Mouse (Mus musculus): Measurements from ENCODE around the gene Umodl1. TPM values are rescaled to one million over a fixed set of nuclear protein-coding genes. Genes with fewer than 3 reads are reported as not detected.

Gene Umodl1
- polyA plus RNA-seq, 1 experiment from 2014 or later: not detected

DNA sequence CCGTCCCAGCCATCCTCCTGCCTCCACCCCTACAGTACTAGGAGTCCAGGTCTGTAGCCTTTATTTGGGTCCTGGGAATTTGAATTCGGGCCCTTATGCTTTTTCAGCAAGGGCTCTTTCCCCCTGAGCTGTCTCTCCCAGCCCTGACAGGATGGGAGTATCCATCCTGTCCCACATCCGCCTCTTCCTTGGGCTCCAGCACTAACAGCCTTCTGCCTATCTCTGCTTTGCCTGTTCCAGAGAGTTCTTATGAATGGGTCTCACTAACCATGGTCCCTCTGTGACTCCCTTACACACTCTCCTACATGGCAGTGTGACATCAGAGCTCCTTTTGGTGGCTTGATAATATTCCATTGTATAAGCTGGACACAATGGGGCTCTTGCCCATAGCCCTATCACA is 52.9 kb downstream of the Umodl1 start:
- Histone ChIP-seq H3K36me3 (ENCODE audit: control insufficient read depth, insufficient read depth, low read length) (no peaks in the 10 kb centered on the region), H3K9ac (ENCODE audit: low read length) (no peak overlapping the region), H3K4me2 (ENCODE audit: low read length) (no peak overlapping the region), H3K9me3 (ENCODE audit: control insufficient read depth, low read length) (no peaks in the 10 kb centered on the region), H3K27ac (ENCODE audit: low read depth) (no peak overlapping the region), H3K4me1 (replicated peaks; ENCODE audit: control insufficient read depth, insufficient read depth, low read length) (no peaks in the 10 kb centered on the region), H3K4me3 (ENCODE audit: low read depth, low read length) (no peak overlapping the region), H3K27me3 (replicated peaks; ENCODE audit: control insufficient read depth, insufficient read depth, low read length) (no peaks in the 10 kb centered on the region)
- 75% methylated on average over 3 of the region's 3 CpGs for WGBS
- ATAC-seq (replicated peaks; ENCODE audit: low FRiP score, low TSS enrichment, low read depth): no peak
- no peak for DNase-seq (ENCODE audit: low spot score)

GRCm38 (mm10) chr17:31008416-31008815 is 54.0 kb downstream of the Umodl1 start:
- Histone ChIP-seq H3K36me3 (ENCODE audit: control insufficient read depth, insufficient read depth, low read length) (no peaks in the 10 kb centered on the region), H3K4me2 (ENCODE audit: low read length) (no peak overlapping the region), H3K27ac (ENCODE audit: low read depth) (no peak overlapping the region), H3K9me3 (ENCODE audit: control insufficient read depth, low read length) (no peaks in the 10 kb centered on the region), H3K4me3 (ENCODE audit: low read depth, low read length) (no peak overlapping the region), H3K9ac (ENCODE audit: low read length) (no peak overlapping the region), H3K27me3 (replicated peaks; ENCODE audit: control insufficient read depth, insufficient read depth, low read length) (no peaks in the 10 kb centered on the region), H3K4me1 (replicated peaks; ENCODE audit: control insufficient read depth, insufficient read depth, low read length) (no peaks in the 10 kb centered on the region)
- DNase-seq (ENCODE audit: low spot score): no peak
- ATAC-seq (replicated peaks; ENCODE audit: low FRiP score, low TSS enrichment, low read depth): no peak
- 81% methylated on average over 8 of the region's 8 CpGs for WGBS

DNA sequence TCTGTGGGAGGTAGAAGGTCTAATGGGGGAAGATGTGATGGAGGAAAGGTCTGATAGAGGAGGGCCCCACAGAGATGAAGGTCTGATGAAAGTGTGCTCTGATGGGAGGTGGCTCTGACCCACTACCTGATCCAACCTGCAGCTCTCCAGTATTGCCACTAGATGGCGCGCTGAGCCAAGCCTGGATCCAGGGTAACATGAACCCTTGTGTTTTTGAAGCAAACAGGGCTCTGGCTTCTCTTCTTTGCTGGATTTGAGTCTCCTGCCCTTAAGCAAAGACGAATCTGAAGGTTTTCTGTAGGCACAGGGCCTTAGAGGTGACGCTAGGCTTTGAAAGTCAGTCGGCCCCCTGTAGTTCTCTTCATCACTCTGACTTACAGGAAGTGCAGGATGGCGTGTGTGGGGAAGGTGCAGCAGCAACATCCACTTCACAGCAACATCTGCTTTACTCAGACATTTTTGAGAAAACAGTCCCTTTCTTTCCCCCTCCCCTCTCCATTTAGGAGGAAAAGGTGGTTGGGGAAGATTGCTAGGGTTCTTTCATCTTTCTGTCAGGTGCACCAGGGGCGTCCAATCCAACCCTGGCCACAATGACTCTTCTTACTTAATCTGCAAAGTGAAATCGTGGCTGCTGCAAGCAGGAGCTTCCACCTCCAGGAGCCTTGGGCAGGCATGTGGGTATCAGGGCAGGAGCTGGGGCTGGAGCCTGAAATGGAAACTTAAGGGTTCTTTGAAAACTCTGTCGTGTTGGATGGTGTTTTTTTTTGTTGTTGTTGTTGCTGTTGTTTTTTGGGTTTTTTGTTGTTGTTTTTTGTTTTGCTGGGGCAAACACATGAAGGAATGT is 57.3 kb downstream of the Umodl1 start:
- Histone ChIP-seq H3K4me1 (replicated peaks; ENCODE audit: control insufficient read depth, insufficient read depth, low read length) (no peaks in the 10 kb centered on the region), H3K9me3 (ENCODE audit: control insufficient read depth, low read length) (no peaks in the 10 kb centered on the region), H3K4me3 (ENCODE audit: low read depth, low read length) (no peak overlapping the region), H3K4me2 (ENCODE audit: low read length) (no peak overlapping the region), H3K9ac (ENCODE audit: low read length) (no peak overlapping the region), H3K27me3 (replicated peaks; ENCODE audit: control insufficient read depth, insufficient read depth, low read length) (no peaks in the 10 kb centered on the region), H3K27ac (ENCODE audit: low read depth) (no peak overlapping the region), H3K36me3 (ENCODE audit: control insufficient read depth, insufficient read depth, low read length) (no peaks in the 10 kb centered on the region)
- DNase-seq (ENCODE audit: low spot score): peak; percentile 81
- no peak for ATAC-seq (replicated peaks; ENCODE audit: low FRiP score, low TSS enrichment, low read depth)
- 30% methylated on average over 9 of the region's 9 CpGs for WGBS

- no peak overlapping the region for H3K4me2 ChIP-seq (ENCODE audit: low read length)
- H3K4me1 ChIP-seq (replicated peaks; ENCODE audit: control insufficient read depth, insufficient read depth, low read length): no peaks in the 10 kb centered on the region
- no peaks in the 10 kb centered on the region for H3K9me3 ChIP-seq (ENCODE audit: control insufficient read depth, low read length)
- no peak overlapping the region for H3K27ac ChIP-seq (ENCODE audit: low read depth)
- ATAC-seq (replicated peaks; ENCODE audit: low FRiP score, low TSS enrichment, low read depth) (no peak), DNase-seq (ENCODE audit: low spot score) (peak; percentile 87)
- H3K4me3 ChIP-seq (ENCODE audit: low read depth, low read length): no peak overlapping the region
- no peak overlapping the region for H3K9ac ChIP-seq (ENCODE audit: low read length)
- no peaks in the 10 kb centered on the region for H3K27me3 ChIP-seq (replicated peaks; ENCODE audit: control insufficient read depth, insufficient read depth, low read length)
- WGBS: 71% methylated on average over 4 of the region's 4 CpGs
- H3K36me3 ChIP-seq (ENCODE audit: control insufficient read depth, insufficient read depth, low read length): no peaks in the 10 kb centered on the region
Measured at GRCm38 (mm10) chr17:31018267-31018666, 63.8 kb downstream of the Umodl1 start.

- Histone ChIP-seq H3K9ac (ENCODE audit: low read length) (no peak overlapping the region), H3K4me3 (ENCODE audit: low read depth, low read length) (no peak overlapping the region), H3K36me3 (ENCODE audit: control insufficient read depth, insufficient read depth, low read length) (no peaks in the 10 kb centered on the region), H3K4me2 (ENCODE audit: low read length) (no peak overlapping the region), H3K27me3 (replicated peaks; ENCODE audit: control insufficient read depth, insufficient read depth, low read length) (no peaks in the 10 kb centered on the region), H3K27ac (ENCODE audit: low read depth) (no peak overlapping the region), H3K9me3 (ENCODE audit: control insufficient read depth, low read length) (no peaks in the 10 kb centered on the region), H3K4me1 (replicated peaks; ENCODE audit: control insufficient read depth, insufficient read depth, low read length) (0 out of 2 replicates have a peak, but pooled peaks cover 3% of the 10 kb centered on the region)
- 4% methylated on average over 2 of the region's 2 CpGs for WGBS
- no peak for ATAC-seq (replicated peaks; ENCODE audit: low FRiP score, low TSS enrichment, low read depth)
- peak; percentile 80 for DNase-seq (ENCODE audit: low spot score)
Measured at GRCm38 (mm10) chr17:31019505-31019904, 65.1 kb downstream of the Umodl1 start.

DNA sequence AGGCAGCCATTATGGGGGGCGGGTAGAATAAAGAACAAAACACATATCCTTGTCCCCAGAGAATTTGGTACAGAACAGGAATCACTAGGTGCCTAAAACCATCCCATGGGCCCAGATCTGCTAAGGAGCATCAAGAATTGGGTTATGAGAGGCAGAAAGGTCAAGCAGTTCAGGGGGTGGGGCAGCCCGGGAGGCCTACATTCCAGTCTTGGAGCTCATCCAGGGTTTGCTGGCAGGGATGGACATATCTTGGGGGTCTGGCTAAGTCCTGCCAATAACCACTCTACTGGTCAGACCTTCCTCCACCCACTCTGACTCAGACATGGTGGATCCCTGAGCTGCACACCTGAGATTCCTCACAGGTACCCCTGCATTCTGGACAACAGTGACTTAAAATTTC is 65.6 kb downstream of the Umodl1 start:
- Histone ChIP-seq H3K4me3 (ENCODE audit: low read depth, low read length) (no peak overlapping the region), H3K27me3 (replicated peaks; ENCODE audit: control insufficient read depth, insufficient read depth, low read length) (no peaks in the 10 kb centered on the region), H3K4me1 (replicated peaks; ENCODE audit: control insufficient read depth, insufficient read depth, low read length) (0 out of 2 replicates have a peak, but pooled peaks cover 3% of the 10 kb centered on the region), H3K9me3 (ENCODE audit: control insufficient read depth, low read length) (no peaks in the 10 kb centered on the region), H3K36me3 (ENCODE audit: control insufficient read depth, insufficient read depth, low read length) (no peaks in the 10 kb centered on the region), H3K27ac (ENCODE audit: low read depth) (no peak overlapping the region), H3K4me2 (ENCODE audit: low read length) (no peak overlapping the region), H3K9ac (ENCODE audit: low read length) (no peak overlapping the region)
- no peak for DNase-seq (ENCODE audit: low spot score)
- ATAC-seq (replicated peaks; ENCODE audit: low FRiP score, low TSS enrichment, low read depth): no peak
- WGBS: 68% methylated on average over 2 of the region's 2 CpGs

DNA sequence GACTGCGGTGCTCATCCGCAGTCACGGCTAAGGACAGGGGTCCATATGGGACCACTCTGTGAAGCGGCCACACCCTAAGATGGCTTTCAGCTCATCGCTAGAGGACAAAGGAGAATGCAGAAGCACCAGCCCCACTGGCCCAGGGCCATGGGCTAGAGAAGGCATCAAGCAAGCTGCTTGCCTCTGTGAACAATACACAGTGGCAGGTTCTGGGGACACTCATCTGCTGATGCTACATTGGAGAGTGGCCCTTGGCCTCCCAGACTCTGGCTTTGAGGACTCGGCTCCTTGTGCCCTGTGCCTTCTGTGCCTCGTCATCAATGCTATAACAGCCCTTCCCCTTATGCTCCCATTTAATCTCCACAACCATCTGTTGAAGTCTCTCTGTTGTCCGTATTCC is 66.8 kb downstream of the Umodl1 start:
- no peak overlapping the region for H3K9ac ChIP-seq (ENCODE audit: low read length)
- no peak overlapping the region for H3K4me3 ChIP-seq (ENCODE audit: low read depth, low read length)
- no peak overlapping the region for H3K4me2 ChIP-seq (ENCODE audit: low read length)
- 0 out of 2 replicates have a peak, but pooled peaks cover 3% of the 10 kb centered on the region for H3K4me1 ChIP-seq (replicated peaks; ENCODE audit: control insufficient read depth, insufficient read depth, low read length)
- no peak for DNase-seq (ENCODE audit: low spot score)
- H3K27me3 ChIP-seq (replicated peaks; ENCODE audit: control insufficient read depth, insufficient read depth, low read length): no peaks in the 10 kb centered on the region
- WGBS: 84% methylated on average over 8 of the region's 8 CpGs
- no peaks in the 10 kb centered on the region for H3K36me3 ChIP-seq (ENCODE audit: control insufficient read depth, insufficient read depth, low read length)
- no peak for ATAC-seq (replicated peaks; ENCODE audit: low FRiP score, low TSS enrichment, low read depth)
- no peaks in the 10 kb centered on the region for H3K9me3 ChIP-seq (ENCODE audit: control insufficient read depth, low read length)
- no peak overlapping the region for H3K27ac ChIP-seq (ENCODE audit: low read depth)

DNA sequence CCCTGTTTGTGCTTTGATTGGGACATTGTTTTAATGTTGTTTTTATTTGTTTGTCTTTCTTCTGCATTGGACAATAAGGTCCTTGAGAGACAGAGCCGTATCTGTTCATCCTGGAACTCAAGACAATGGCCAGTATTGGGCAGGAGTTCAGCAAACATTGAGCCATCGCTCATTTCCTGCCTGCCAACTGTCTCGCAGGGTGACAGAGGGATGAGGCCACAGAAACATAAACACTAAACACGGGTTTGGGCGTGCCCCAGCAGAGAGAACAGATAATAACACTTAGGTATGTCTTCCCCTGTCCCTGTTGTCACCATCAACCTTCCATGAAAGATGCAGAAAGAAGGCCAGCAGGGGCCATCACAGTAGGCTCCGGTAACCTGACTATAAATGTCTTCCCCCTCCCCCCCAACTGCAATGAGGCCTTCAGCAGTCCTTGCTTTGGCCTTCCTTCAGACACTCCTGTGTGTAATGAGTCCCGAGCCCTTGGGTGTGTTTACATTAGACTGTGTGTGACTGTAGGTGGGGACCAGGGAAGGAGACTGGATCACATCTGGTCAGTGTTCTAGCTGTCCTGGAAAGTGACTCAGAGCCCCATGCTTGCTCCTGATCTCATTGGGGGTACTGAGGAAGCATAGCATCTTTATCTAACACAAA is 69.8 kb downstream of the Umodl1 start:
- no peak overlapping the region for H3K4me3 ChIP-seq (ENCODE audit: low read depth, low read length)
- ATAC-seq (replicated peaks; ENCODE audit: low FRiP score, low TSS enrichment, low read depth) (no peak), DNase-seq (ENCODE audit: low spot score) (no peak)
- no peak overlapping the region for H3K9ac ChIP-seq (ENCODE audit: low read length)
- no peaks in the 10 kb centered on the region for H3K27me3 ChIP-seq (replicated peaks; ENCODE audit: control insufficient read depth, insufficient read depth, low read length)
- H3K27ac ChIP-seq (ENCODE audit: low read depth): no peak overlapping the region
- WGBS: 32% methylated on average over 7 of the region's 7 CpGs
- H3K9me3 ChIP-seq (ENCODE audit: control insufficient read depth, low read length): no peaks in the 10 kb centered on the region
- H3K4me2 ChIP-seq (ENCODE audit: low read length): no peak overlapping the region
- H3K4me1 ChIP-seq (replicated peaks; ENCODE audit: control insufficient read depth, insufficient read depth, low read length): 0 out of 2 replicates have a peak, but pooled peaks cover 3% of the 10 kb centered on the region
- H3K36me3 ChIP-seq (ENCODE audit: control insufficient read depth, insufficient read depth, low read length): no peaks in the 10 kb centered on the region
